7 mouse cellular contexts compared by ENCODE assay signal in genomic region chr1:34432776-34433481, GRCm38 (mm10). TPM values are rescaled to one million over a fixed set of nuclear protein-coding genes. Genes with fewer than 3 reads are reported as not detected.
DNase-seq lines count a peak whose midpoint lies in the region; ATAC-seq and TF ChIP-seq lines count a peak whose summit lies in the region.

No protein-coding gene starts in this region.

- H3K27me3 ChIP-seq in E14TG2a.4 (ENCODE audit: insufficient read depth, low read length): peaks cover 7% of the 10 kb centered on the region
- no peaks in the 10 kb centered on the region for H3K27me3 ChIP-seq in heart, embryonic 14.5 days (ENCODE audit: control insufficient read depth, insufficient read depth, low read length)

- H3K4me3 ChIP-seq in E14TG2a.4 (replicated peaks; ENCODE audit: low read length): peak overlapping the region; percentile 68
- peak overlapping the region; percentile 46 for H3K4me3 ChIP-seq in heart, embryonic 14.5 days (ENCODE audit: control insufficient read depth in 1 of 2, insufficient read depth in 1 of 2, low read depth in 1 of 2, low read length in 2 of 2)

- peak overlapping the region; percentile 68 for H3K4me2 ChIP-seq in heart, embryonic 14.5 days (ENCODE audit: low read length)

- H3K4me1 ChIP-seq in E14TG2a.4 (replicated peaks; ENCODE audit: low read depth, low read length): peaks cover 30% of the 10 kb centered on the region
- peaks cover 6 to 8% of the 10 kb centered on the region in 2 experiments; a peak in 2 of 4 replicates for H3K4me1 ChIP-seq in heart, embryonic 14.5 days (ENCODE audit: control insufficient read depth in 2 of 2, insufficient read depth in 2 of 2, low read length in 2 of 2)

- ATAC-seq in heart, embryonic 14.5 days (ENCODE audit: insufficient number of reproducible peaks, insufficient read depth, low FRiP score, low read depth): no peak

- peaks cover 21% of the 10 kb centered on the region for H3K36me3 ChIP-seq in E14TG2a.4 (ENCODE audit: insufficient read depth, low read length)
- peaks cover 20% of the 10 kb centered on the region for H3K36me3 ChIP-seq in heart, embryonic 14.5 days (ENCODE audit: control insufficient read depth, insufficient read depth, low read length)

- peaks cover 55% of the 10 kb centered on the region for H3K9me3 ChIP-seq in E14TG2a.4 (ENCODE audit: low read length)
- peaks cover 24% of the 10 kb centered on the region for H3K9me3 ChIP-seq in heart, embryonic 14.5 days (ENCODE audit: control insufficient read depth, low read length)

- H3K9ac ChIP-seq in heart, embryonic 14.5 days (ENCODE audit: low read length): peak overlapping the region; percentile 70

- peak; percentile 38 to 41 for DNase-seq in B cell, adult 2 months
- DNase-seq in embryo, embryonic 10.5 days (ENCODE audit: low spot score): peak; percentile 74
- DNase-seq in kidney, postnatal 36 days: peak; percentile 21 to 42
- DNase-seq in lung, postnatal 25 days (ENCODE audit: low spot score): peak; percentile 47
- DNase-seq in right cerebral cortex, postnatal 10 days (ENCODE audit: low spot score in 2 of 2): peak; percentile 47 to 56

- TF ChIP-seq CTCF in E14TG2a.4 (conservative IDR thresholded peaks at IDR 0.05; ENCODE audit: low read length): no peak

- H3K27ac ChIP-seq in heart, embryonic 14.5 days (replicated peaks in 1 of 2; ENCODE audit: control insufficient read depth in 1 of 2, insufficient read depth in 1 of 2, low read depth in 2 of 2, low read length in 2 of 2): peak overlapping the region; percentile 17 to 67

- WGBS in heart, embryonic 14.5 days: 16% methylated on average over 35 of the region's 35 CpGs

RNA-seq across cellular contexts. Expression of gene Ccdc115, which starts 6.5 kb away (rescaled TPM):
- 42.6 and 46.3 TPM in 2 replicates for polyA plus RNA-seq in heart, embryonic 14.5 days (2014; fragmentation: Nextera tagmentation; extraction: Ambion mirVana)

RNA-seq across cellular contexts. Expression of gene Imp4, which starts 6.7 kb away (rescaled TPM):
- polyA plus RNA-seq in heart, embryonic 14.5 days (2014; fragmentation: Nextera tagmentation; extraction: Ambion mirVana): 59.0 and 66.7 TPM in 2 replicates

RNA-seq across cellular contexts. Expression of gene Ptpn18, which starts 26.6 kb away (rescaled TPM):
- polyA plus RNA-seq in heart, embryonic 14.5 days (2014; fragmentation: Nextera tagmentation; extraction: Ambion mirVana): 16.2 and 16.3 TPM in 2 replicates
